Mouse (Mus musculus) midbrain, postnatal 0 days (tissue): ENCODE data around the gene Gm49403. TPM values are rescaled to one million over a fixed set of nuclear protein-coding genes. Genes with fewer than 3 reads are reported as not detected.
A peak's percentile ranks its signal among the peaks of the same experiment; 100 is the strongest.
"Not testable (repeated sequence)": the region's sequence is repeated elsewhere in the genome, so short reads cannot be mapped to it uniquely, and the experiment has no call there.

Experiments used
- ATAC-seq: fragments of 200-750 bp; cut with Nextera tagmentation; 2 replicates; pipeline ENCODE4 v1.8.0; 2017; ENCODE audit warnings: moderate number of reproducible peaks, mild to moderate bottlenecking, moderate TSS enrichment, moderate library complexity; ENCODE audit not compliant: low FRiP score
- DNase-seq: peaks from one replicate; pipeline ENCODE4 v3.0.0-alpha.2; 2015; ENCODE audit warnings: low spot score
- H3K27ac ChIP-seq: fragments of 300-500 bp; sonication (generic); 2 replicates; pipeline ENCODE4 v1.5.1; 2014; ENCODE audit warnings: low read depth, mild to moderate bottlenecking, low read length, mixed read lengths
- H3K27me3 ChIP-seq: fragments of 300-500 bp; sonication (generic); 2 replicates; pipeline ENCODE4 v1.6.1; 2014; ENCODE audit warnings: low read length, control low read depth, mixed read lengths; ENCODE audit not compliant: insufficient read depth
- H3K36me3 ChIP-seq: fragments of 300-500 bp; sonication (generic); 2 replicates; pipeline ENCODE4 v1.6.1; 2014; ENCODE audit warnings: low read length, control low read depth, mixed read lengths; ENCODE audit not compliant: insufficient read depth
- H3K4me1 ChIP-seq: fragments of 300-500 bp; sonication (generic); 2 replicates; pipeline ENCODE4 v1.6.1; 2014; ENCODE audit warnings: mild to moderate bottlenecking, control low read depth, antibody characterized with exemption, low read length, mixed read lengths; ENCODE audit not compliant: insufficient read depth
- H3K4me2 ChIP-seq: fragments of 300-500 bp; sonication (generic); 2 replicates; pipeline ENCODE4 v1.6.1; 2014; ENCODE audit warnings: low read depth, mild to moderate bottlenecking, low read length, mixed read lengths; ENCODE audit not compliant: poor library complexity, severe bottlenecking
- H3K4me3 ChIP-seq: fragments of 300-500 bp; sonication (generic); 2 replicates; pipeline ENCODE4 v1.5.1; 2014; ENCODE audit warnings: low read depth, mild to moderate bottlenecking, low read length, moderate library complexity
- H3K9ac ChIP-seq: fragments of 300-500 bp; sonication (generic); replicated peaks from 2 replicates; pipeline ENCODE4 v1.6.1; 2014; ENCODE audit warnings: mild to moderate bottlenecking, low read length, moderate library complexity, mixed read lengths; ENCODE audit not compliant: poor library complexity, severe bottlenecking
- H3K9me3 ChIP-seq: fragments of 300-500 bp; sonication (generic); 2 replicates; pipeline ENCODE4 v1.6.1; 2016; ENCODE audit warnings: low read length, control low read depth
- CTCF ChIP-seq: IDR thresholded peaks from 2 replicates; pipeline ENCODE4 v1.5.1; 2016; ENCODE audit warnings: antibody characterized with exemption, mild to moderate bottlenecking
- WGBS: fragments of 180-500 bp; shearing (Covaris S2); extraction: QIAGEN DNeasy Blood & Tissue Kit; methylation state at CpG from one replicate; pipeline ENCODE4 v1.1.7; 2014; 5-methylcytosine and 5-hydroxymethylcytosine counted together
- polyA plus RNA-seq: library from polyadenylated mRNA; unstranded; fragments of >200 nt; fragmentation: Nextera tagmentation; extraction: Ambion mirVana; gene quantifications from 2 replicates; pipeline ENCODE4 v1.2.1, GENCODE M21; 2015
- total RNA-seq: library from RNA; depleted of rRNA; stranded (reverse); fragments of >200 nt; gene quantifications from 2 replicates; pipeline ENCODE4 v1.2.3, GENCODE M21; 2014

The Gm49403 gene
- total and polyA plus RNA-seq, 2 experiments from 2014 or later: not detected

GRCm38 (mm10) chr19:8892829-8893766 is 9.4 kb downstream of the Gm49403 start, which contains the start of gene Ints5:
Ints5 (plus strand) TSS chr19:8893005.
- Histone ChIP-seq H3K4me3 (peak within 1 kb of the TSS; percentile 82), H3K9ac (peak within 1 kb of the TSS; percentile 89), H3K4me1 (peaks cover 6% of the 10 kb centered on the region), H3K27ac (peak within 1 kb of the TSS; percentile 89), H3K9me3 (no peaks in the 10 kb centered on the region), H3K4me2 (peak within 1 kb of the TSS; percentile 97), H3K27me3 (no peaks in the 10 kb centered on the region), H3K36me3 (peaks cover 5% of the 10 kb centered on the region; the same call in 1 of the 2 replicates)
- no peak for TF ChIP-seq CTCF
- 2% methylated on average over 54 of the region's 54 CpGs for WGBS
- DNase-seq: peak; percentile 93
- ATAC-seq: peak; percentile 58

- Histone ChIP-seq H3K4me3 (no peak overlapping the region), H3K4me2 (no peak overlapping the region), H3K36me3 (peaks cover 5% of the 10 kb centered on the region; the same call in 1 of the 2 replicates), H3K9me3 (no peaks in the 10 kb centered on the region), H3K27me3 (no peaks in the 10 kb centered on the region), H3K27ac (no peak overlapping the region), H3K9ac (no peak overlapping the region), H3K4me1 (peaks cover 6% of the 10 kb centered on the region)
- DNase-seq (no peak), ATAC-seq (no peak)
- WGBS: 93% methylated on average over 9 of the region's 9 CpGs
- TF ChIP-seq CTCF: no peak
Measured at GRCm38 (mm10) chr19:8895397-8895960, 11.7 kb downstream of the Gm49403 start.

- not testable (repeated sequence) for H3K4me1 ChIP-seq, ATAC-seq, DNase-seq, H3K4me3 ChIP-seq, H3K36me3 ChIP-seq, H3K9ac ChIP-seq, H3K9me3 ChIP-seq, H3K27ac ChIP-seq, H3K27me3 ChIP-seq, H3K4me2 ChIP-seq
- 90% methylated on average over 5 of the region's 5 CpGs for WGBS
Measured at GRCm38 (mm10) chr19:8896231-8896630, 12.5 kb downstream of the Gm49403 start.

- DNase-seq (peak; percentile 33), ATAC-seq (peak; percentile 55)
- 0 out of 2 replicates have a peak overlapping the region, but pooled peaks have one; percentile 43 for H3K27ac ChIP-seq
- not testable (repeated sequence) for H3K9me3 ChIP-seq, H3K27me3 ChIP-seq, H3K4me1 ChIP-seq, H3K36me3 ChIP-seq
- H3K4me3 ChIP-seq: peak overlapping the region; percentile 85
- peak overlapping the region; percentile 79 for H3K4me2 ChIP-seq
- H3K9ac ChIP-seq: 0 out of 2 replicates have a peak overlapping the region, but pooled peaks have one; percentile 24
- WGBS: 20% methylated on average over 21 of the region's 21 CpGs
Measured at GRCm38 (mm10) chr19:8897211-8897864, 13.6 kb downstream of the Gm49403 start.

- under 1% methylated on average over 51 of the region's 53 CpGs for WGBS
- DNase-seq (peak; percentile 98), ATAC-seq (peak; percentile 99)
Measured at GRCm38 (mm10) chr19:8897865-8898495, 14.2 kb downstream of the Gm49403 start, which contains the start of gene Ganab. Ganab (plus strand) TSS chr19:8898071.

More at GRCm38 (mm10) chr19:8897865-8898495, 14.2 kb downstream of the Gm49403 start, which contains the start of gene Ganab:
- H3K27me3 ChIP-seq: no peaks in the 10 kb centered on the region
- H3K4me2 ChIP-seq: peak within 1 kb of the TSS; percentile 79
- TF ChIP-seq CTCF: peak; percentile 45
- H3K27ac ChIP-seq: peak within 1 kb of the TSS; percentile 91
- H3K9me3 ChIP-seq: no peaks in the 10 kb centered on the region
- H3K36me3 ChIP-seq: peaks cover 5% of the 10 kb centered on the region; the same call in 1 of the 2 replicates
- peak within 1 kb of the TSS; percentile 85 for H3K4me3 ChIP-seq
- H3K9ac ChIP-seq: peak within 1 kb of the TSS; percentile 84
- H3K4me1 ChIP-seq: peaks cover 6% of the 10 kb centered on the region
